Mouse (Mus musculus): ENCODE results near the gene Draxin.
"Not testable (repeated sequence)": the region's sequence is repeated elsewhere in the genome, so short reads cannot be mapped to it uniquely, and the experiment has no call there.

Gene Draxin

DNA sequence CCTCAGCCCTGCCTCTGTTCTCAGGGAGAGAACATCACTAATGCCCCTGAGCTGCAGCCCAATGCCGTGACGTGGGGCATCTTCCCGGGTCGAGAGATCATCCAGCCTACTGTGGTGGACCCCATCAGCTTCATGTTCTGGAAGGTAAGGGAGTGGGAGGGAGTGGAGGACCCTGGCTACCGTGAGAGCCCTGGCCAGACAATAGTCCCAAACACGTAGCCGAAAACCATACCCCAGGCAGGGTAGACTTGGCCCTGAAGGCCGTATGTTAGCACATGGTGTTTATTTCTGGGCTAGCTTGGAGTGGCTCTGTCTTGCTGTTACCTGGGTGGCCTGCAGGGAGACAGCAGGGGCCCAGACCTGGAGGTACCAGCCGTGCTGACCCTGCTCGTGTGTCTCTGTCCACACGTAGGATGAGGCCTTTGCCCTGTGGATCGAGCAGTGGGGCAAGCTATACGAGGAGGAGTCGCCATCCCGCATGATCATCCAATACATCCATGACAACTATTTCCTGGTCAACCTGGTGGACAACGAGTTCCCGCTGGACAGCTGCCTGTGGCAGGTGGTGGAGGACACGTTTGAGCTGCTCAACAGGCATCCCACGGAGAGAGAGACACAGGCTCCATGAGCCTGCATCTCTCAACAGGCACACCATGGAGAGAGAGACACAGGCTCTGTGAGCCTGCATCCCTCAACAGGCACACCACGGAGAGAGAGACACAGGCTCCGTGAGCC is 75.4 kb downstream of the Draxin start:
- DNase-seq = no peak

DNA sequence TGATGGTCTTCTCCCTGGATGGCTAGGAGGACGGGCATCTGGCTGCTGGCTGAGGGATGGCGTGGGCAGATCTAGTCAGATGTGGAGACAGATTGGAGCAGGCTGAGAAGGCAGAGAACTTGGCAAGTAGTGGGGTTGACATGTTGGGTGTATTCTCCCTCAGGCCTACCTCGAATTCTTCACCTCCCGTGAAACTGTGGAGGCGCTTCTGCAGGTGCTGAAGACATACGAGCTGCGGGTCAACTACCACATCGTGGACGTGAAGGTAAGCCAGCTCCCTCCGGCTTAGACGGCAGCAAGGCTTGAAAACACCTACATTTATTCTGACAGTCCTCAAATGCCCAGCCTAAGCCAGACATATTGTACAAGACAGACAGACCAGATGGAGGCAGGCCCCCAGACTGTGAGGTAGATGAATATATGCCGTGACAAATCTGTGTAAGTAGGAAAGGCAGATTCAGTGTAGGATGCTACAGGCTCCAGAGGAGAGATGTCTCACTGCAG is 77.0 kb downstream of the Draxin start:
- no peak for DNase-seq

DNA sequence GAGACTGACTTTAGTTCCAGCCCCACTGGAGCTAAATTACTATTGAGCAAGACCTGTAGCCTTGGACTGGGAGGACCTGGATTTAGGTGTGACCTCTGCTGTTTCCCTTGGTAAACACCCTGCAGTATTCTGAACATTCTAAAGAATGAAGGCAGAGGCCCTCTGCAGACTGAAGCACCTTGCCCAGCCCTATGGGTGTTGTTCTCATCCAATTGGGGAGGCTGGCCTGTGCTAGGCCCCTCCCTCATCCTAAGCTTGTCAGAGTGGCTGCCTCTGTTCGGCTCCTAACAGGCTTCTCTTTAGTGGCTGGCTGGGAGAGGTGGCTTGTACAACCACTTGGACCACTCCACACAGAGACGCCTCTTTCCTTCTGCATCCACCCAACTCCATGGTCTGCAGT is 77.5 kb downstream of the Draxin start:
- no peak for DNase-seq

DNA sequence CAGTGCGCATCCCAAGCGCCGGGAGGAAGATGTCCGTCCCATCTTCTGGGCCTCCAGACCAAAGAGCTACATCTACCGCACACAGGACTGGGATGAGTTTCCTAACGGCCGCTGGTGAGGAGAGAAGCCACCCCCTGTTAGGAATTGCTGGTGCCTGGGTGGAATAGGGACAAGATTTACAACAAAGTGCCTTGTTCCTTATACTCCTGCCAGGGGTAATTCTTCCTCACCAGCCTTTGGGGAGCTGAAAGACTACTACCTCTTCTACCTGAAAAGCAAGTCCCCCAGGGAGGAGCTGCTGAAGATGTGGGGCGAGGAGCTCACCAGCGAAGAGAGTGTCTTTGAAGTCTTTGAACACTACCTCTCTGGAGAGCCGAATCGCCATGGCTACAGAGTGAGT is 78.6 kb downstream of the Draxin start:
- DNase-seq = no peak

DNA sequence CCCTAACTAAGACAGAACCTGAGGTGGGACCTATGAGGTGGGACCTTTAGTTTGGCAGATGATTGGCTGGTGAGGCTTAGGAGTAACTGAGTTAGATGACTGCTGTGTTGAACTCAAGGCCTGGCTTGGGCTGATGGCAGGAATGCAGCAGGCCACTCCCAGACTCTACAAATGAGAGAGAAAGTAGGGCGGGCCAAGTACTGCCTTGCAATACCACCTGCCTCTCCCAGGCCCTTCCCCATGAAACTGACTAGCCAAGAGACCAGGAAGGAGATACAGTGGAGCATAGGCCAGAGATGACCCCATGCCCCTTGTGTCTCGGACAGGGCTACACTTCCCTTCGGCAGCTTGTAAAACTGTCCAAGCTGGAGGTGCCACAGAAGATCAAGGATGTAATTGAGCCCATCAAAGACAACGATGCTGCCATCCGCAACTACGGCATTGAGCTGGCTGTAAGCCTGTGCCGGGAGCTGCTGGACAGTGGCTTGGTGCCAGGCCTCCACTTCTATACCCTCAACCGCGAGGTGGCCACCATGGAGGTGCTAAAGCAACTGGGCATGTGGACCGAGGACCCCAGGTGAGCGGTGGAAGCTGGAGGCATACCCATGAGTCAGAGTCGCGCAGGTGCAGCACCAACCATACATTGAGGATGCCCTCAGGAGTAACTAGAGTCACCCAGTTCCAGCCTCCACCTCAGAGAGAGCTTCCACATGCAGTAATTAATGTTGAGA is 79.3 kb downstream of the Draxin start:
- DNase-seq = no peak

DNA sequence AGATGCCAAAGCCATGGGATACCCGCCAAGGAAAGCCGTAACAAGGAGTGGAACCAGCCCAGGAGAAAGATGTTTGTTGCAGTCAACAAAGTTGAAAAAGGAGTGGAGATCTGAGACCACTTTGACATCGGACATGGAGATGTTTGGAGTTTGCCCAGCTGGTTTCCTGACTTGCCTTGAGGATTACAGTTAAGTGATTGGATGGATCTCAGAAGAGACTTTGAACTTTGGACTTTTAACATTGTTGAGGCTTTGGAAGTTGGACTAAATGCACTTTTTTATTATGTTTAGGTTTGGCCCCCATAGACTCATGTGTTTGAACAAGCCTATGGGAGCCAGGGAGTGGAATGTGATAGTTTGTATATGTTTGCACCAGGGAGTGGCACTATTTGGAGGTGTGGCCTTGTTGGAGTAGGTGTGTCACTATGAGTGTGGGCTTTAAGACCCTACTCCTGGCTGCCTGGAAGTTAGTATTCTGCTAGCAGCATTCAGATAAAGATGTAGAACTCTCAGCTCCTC is 80.0 kb downstream of the Draxin start:
- DNase-seq = not testable (repeated sequence)

Measured in thymus, adult 18-20 months (tissue).